Mouse (Mus musculus): ENCODE measurements around the gene Ccdc105. TPM values are rescaled to one million over a fixed set of nuclear protein-coding genes. Genes with fewer than 3 reads are reported as not detected.

The Ccdc105 gene
- polyA plus RNA-seq, 1 experiment, result 0.19 TPM

DNA sequence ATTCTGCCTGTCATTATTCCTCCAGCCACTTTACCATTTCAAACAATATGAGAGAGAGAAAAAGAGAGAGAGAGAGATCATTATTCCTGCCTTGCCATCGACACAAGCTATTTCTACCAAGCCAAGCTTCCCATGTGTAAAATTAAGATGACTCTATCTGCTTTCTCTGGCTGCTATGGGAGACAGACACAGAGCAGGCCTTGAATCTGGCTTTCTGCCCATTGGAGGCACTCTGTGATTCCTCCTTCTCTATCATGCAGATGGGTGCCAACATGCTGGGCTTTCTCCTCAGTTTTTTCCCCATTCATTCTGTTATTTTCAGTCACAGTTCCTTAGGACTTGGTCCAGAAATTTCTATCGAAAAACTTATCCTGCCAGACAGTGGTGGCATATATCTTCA lies 30.2 kb downstream of the Ccdc105 start:
- no peak overlapping the region for H3K4me3 ChIP-seq (ENCODE audit: insufficient read depth, low read length)
- no peak overlapping the region for H3K27ac ChIP-seq (ENCODE audit: insufficient read depth, low read length)
- TF ChIP-seq CTCF (IDR thresholded peaks at IDR 0.05; ENCODE audit: extremely low read depth, insufficient read depth, low read length), result no peak
- no peak for TF ChIP-seq POLR2A (IDR thresholded peaks at IDR 0.05; ENCODE audit: extremely low read depth, insufficient read depth, low read length)
- H3K4me1 ChIP-seq (ENCODE audit: control insufficient read depth, insufficient read depth, low read length), result no peaks in the 10 kb centered on the region

DNA sequence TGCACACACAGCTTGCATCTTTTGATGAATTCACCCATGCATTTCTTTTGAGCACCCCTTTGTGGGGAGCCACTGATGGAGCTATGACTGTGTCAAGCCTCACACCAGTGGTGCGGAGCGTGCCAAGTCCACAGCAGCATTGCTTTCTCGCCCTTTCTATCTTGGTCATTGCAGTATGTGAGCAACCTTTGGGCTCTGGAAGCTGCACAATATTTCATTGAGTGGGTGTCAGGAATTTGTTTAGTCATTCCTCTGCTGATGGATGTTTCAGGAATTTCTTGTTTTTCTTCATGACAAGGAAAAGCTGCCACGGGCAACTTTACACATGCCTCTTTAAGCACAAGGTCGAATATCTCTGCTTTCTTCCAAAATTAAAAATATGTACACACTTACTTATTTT lies 30.8 kb downstream of the Ccdc105 start:
- Histone ChIP-seq H3K27ac (ENCODE audit: insufficient read depth, low read length) (no peak overlapping the region), H3K4me1 (ENCODE audit: control insufficient read depth, insufficient read depth, low read length) (no peaks in the 10 kb centered on the region), H3K4me3 (ENCODE audit: insufficient read depth, low read length) (no peak overlapping the region)
- TF ChIP-seq POLR2A (IDR thresholded peaks at IDR 0.05; ENCODE audit: extremely low read depth, insufficient read depth, low read length), result no peak
- TF ChIP-seq CTCF (IDR thresholded peaks at IDR 0.05; ENCODE audit: extremely low read depth, insufficient read depth, low read length), result no peak

DNA sequence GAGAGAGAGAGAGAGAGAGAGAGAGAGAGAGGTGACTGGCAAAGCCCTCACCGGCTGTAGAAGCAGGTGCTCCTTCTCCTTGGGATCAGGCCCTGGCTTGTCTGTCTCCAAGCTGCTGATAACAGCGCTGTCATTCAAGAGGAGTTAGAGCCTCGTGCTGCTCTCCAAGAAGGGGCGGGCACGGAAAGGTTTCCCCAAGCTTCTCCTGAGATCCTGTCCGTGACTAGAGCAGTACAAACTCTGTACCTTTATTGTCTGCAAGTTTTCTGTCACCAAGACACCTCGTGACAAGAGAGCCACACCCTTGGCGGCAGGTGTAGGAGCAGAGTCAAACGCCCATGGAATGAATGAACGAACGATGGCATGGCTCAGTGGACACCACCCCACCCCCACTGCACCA lies 34.8 kb downstream of the Ccdc105 start, which contains the start of gene Casp14:
Casp14 (minus strand) TSS at position 239 of the 400 bp plus-strand sequence.
- TF ChIP-seq POLR2A (IDR thresholded peaks at IDR 0.05; ENCODE audit: extremely low read depth, insufficient read depth, low read length) (no peak), CTCF (IDR thresholded peaks at IDR 0.05; ENCODE audit: extremely low read depth, insufficient read depth, low read length) (no peak)

DNA sequence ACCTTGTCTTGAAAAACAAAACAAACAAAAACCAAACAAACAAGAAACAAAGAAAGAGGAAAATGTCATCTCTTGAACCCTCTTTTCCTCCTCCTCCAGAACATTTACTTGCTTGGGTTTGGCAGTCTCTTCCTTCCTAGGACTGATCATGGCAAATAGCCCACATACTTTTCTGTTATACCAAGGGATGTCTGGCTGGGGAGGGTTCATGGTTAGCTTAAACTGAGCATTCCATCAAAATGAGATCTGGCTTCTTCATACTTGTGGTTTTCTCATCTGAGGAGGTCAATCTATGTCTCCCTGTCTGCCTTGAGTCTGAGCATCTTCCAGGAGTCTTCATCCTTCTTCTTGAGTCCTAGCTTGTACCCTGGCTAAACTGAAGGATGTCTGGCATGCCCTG lies 36.6 kb downstream of the Ccdc105 start:
- no peak overlapping the region for H3K27ac ChIP-seq (ENCODE audit: insufficient read depth, low read length)
- TF ChIP-seq CTCF (IDR thresholded peaks at IDR 0.05; ENCODE audit: extremely low read depth, insufficient read depth, low read length) (no peak), POLR2A (IDR thresholded peaks at IDR 0.05; ENCODE audit: extremely low read depth, insufficient read depth, low read length) (no peak)

More for the DNA sequence above, 34.8 kb downstream of the Ccdc105 start, which contains the start of gene Casp14:
- no peak within 1 kb of the TSS for H3K27ac ChIP-seq (ENCODE audit: insufficient read depth, low read length)
- H3K4me3 ChIP-seq (ENCODE audit: insufficient read depth, low read length), result no peak within 1 kb of the TSS
- no peaks in the 10 kb centered on the region for H3K4me1 ChIP-seq (ENCODE audit: control insufficient read depth, insufficient read depth, low read length)

DNA sequence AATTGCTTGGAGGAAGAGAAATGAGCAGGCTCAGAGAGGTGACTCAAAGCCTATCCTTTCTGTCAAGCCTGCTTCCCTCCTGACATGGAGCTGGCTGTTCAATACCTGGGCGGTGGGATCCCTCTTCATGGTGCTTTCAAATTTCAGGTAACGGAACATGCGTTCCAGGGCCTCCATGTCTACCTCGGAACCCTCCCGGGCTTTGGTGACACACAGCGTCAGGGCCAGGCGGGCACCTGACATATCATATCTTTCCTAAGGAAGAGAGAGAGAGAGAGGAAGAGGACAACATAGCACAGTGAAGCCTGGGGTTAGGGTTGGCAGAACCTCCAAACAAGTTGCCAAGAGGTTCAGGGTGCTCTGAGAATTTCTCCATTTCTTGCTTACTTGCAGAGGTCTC lies 37.7 kb downstream of the Ccdc105 start:
- Histone ChIP-seq H3K4me1 (ENCODE audit: control insufficient read depth, insufficient read depth, low read length) (no peaks in the 10 kb centered on the region), H3K27ac (ENCODE audit: insufficient read depth, low read length) (no peak overlapping the region), H3K4me3 (ENCODE audit: insufficient read depth, low read length) (no peak overlapping the region)
- TF ChIP-seq CTCF (IDR thresholded peaks at IDR 0.05; ENCODE audit: extremely low read depth, insufficient read depth, low read length) (no peak), POLR2A (IDR thresholded peaks at IDR 0.05; ENCODE audit: extremely low read depth, insufficient read depth, low read length) (no peak)

More for the DNA sequence above, 36.6 kb downstream of the Ccdc105 start:
- no peaks in the 10 kb centered on the region for H3K4me1 ChIP-seq (ENCODE audit: control insufficient read depth, insufficient read depth, low read length)
- H3K4me3 ChIP-seq (ENCODE audit: insufficient read depth, low read length), result no peak overlapping the region

DNA sequence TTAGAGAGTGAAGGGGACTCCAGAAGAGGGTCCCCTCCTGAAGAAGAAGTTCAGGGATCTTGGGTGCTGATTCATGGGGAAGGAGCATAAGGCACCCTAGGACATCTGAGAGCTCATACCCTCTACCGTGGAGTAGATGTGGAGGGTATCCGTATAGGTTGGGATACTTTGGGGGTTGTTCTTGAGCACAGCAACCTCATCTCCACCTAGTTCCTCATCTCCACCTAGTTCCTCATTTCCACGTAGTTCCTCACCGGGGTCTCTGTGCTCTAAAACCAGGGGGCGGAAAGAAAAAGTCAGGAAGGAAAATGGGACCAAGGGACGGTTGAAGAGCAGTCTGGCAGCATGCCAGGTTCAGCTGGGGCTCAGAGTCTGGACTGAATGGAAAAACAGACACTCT lies 38.7 kb downstream of the Ccdc105 start:
- no peak overlapping the region for H3K27ac ChIP-seq (ENCODE audit: insufficient read depth, low read length)
- no peak overlapping the region for H3K4me3 ChIP-seq (ENCODE audit: insufficient read depth, low read length)
- TF ChIP-seq CTCF (IDR thresholded peaks at IDR 0.05; ENCODE audit: extremely low read depth, insufficient read depth, low read length) (no peak), POLR2A (IDR thresholded peaks at IDR 0.05; ENCODE audit: extremely low read depth, insufficient read depth, low read length) (no peak)
- no peaks in the 10 kb centered on the region for H3K4me1 ChIP-seq (ENCODE audit: control insufficient read depth, insufficient read depth, low read length)

DNA sequence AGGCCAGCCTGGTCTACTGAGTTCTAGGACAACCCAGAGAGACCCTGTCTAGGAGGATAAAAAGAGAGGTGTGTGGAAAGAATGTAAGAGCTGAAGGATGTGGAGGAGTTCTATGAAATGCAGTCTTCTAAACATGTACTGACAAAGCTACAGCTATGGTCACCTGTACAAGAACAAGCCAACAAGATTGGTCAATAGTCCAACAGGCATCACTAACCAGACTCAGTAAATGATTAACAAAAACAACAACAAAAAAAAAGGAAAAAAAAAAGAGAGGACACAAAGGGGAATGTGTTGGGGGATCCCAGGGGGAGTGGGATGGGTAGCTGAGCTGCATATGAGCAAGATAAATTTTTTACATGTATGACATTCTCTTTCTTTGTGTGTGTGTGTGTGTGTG lies 42.2 kb downstream of the Ccdc105 start:
- no peaks in the 10 kb centered on the region for H3K4me1 ChIP-seq (ENCODE audit: control insufficient read depth, insufficient read depth, low read length)
- H3K4me3 ChIP-seq (ENCODE audit: insufficient read depth, low read length), result no peak overlapping the region
- H3K27ac ChIP-seq (ENCODE audit: insufficient read depth, low read length), result no peak overlapping the region
- TF ChIP-seq POLR2A (IDR thresholded peaks at IDR 0.05; ENCODE audit: extremely low read depth, insufficient read depth, low read length), result no peak
- no peak for TF ChIP-seq CTCF (IDR thresholded peaks at IDR 0.05; ENCODE audit: extremely low read depth, insufficient read depth, low read length)

DNA sequence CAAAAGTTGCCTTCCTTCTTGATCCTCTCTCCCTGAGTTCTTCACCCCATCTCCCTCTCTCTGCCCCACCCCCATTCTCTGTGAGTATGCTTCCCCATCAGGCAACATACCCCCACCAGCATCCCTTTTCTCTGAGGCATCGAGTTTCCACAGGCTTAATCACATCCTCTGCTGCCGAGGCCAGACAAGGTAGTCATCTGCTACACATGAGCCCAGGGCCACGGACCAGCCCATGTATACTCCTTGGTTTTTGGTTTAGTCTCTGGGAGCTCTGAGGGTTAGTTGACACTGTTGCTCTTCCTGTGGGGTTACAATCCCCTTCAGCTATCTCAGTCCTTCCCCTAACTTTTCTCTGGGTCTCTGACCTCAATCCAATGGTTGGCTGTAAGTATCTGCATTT lies 52.0 kb downstream of the Ccdc105 start:
- Histone ChIP-seq H3K27ac (ENCODE audit: insufficient read depth, low read length) (no peak overlapping the region), H3K4me3 (ENCODE audit: insufficient read depth, low read length) (no peak overlapping the region), H3K4me1 (ENCODE audit: control insufficient read depth, insufficient read depth, low read length) (no peaks in the 10 kb centered on the region)
- TF ChIP-seq CTCF (IDR thresholded peaks at IDR 0.05; ENCODE audit: extremely low read depth, insufficient read depth, low read length) (no peak), POLR2A (IDR thresholded peaks at IDR 0.05; ENCODE audit: extremely low read depth, insufficient read depth, low read length) (no peak)

Other genes starting within 250 kb of the Ccdc105 start
- not detected in 2 replicates for gene Olfr1358, start 235.6 kb downstream of the Ccdc105 start, polyA plus RNA-seq (2012; rRNA removed)
- 41.1 and 41.2 TPM in 2 replicates for gene Ilvbl, start 178.7 kb downstream of the Ccdc105 start, polyA plus RNA-seq (2012; rRNA removed)
- 8.9 and 9.3 TPM in 2 replicates for gene Syde1, start 161.1 kb downstream of the Ccdc105 start, polyA plus RNA-seq (2012; rRNA removed)
- not detected in 2 replicates for gene Olfr1357, start 135.0 kb downstream of the Ccdc105 start, polyA plus RNA-seq (2012; rRNA removed)
- not detected in 2 replicates for gene Casp14, start 34.8 kb downstream of the Ccdc105 start, polyA plus RNA-seq (2012; rRNA removed)
- gene Slc1a6, start 27.4 kb upstream of the Ccdc105 start, polyA plus RNA-seq (2012; rRNA removed), result 8.8 and 10.0 TPM in 2 replicates
- not detected in 2 replicates for gene Olfr1356, start 99.1 kb upstream of the Ccdc105 start, polyA plus RNA-seq (2012; rRNA removed)
- gene Olfr1355, start 122.5 kb upstream of the Ccdc105 start, polyA plus RNA-seq (2012; rRNA removed), result not detected in 2 replicates
- gene Olfr1354, start 160.1 kb upstream of the Ccdc105 start, polyA plus RNA-seq (2012; rRNA removed), result not detected in 2 replicates
- not detected in 2 replicates for gene Olfr8, start 197.6 kb upstream of the Ccdc105 start, polyA plus RNA-seq (2012; rRNA removed)
- gene Olfr1353, start 210.2 kb upstream of the Ccdc105 start, polyA plus RNA-seq (2012; rRNA removed), result not detected in 2 replicates
- gene Olfr1352, start 228.0 kb upstream of the Ccdc105 start, polyA plus RNA-seq (2012; rRNA removed), result not detected in 2 replicates

All from cortical plate, adult 2 months (tissue).